Mouse (Mus musculus) megakaryocyte, embryonic 14.5 days (primary cell): ENCODE results near the gene Gstm2. TPM values are rescaled to one million over a fixed set of nuclear protein-coding genes. Genes with fewer than 3 reads are reported as not detected.
"Not testable (repeated sequence)": the region's sequence is repeated elsewhere in the genome, so short reads cannot be mapped to it uniquely, and the experiment has no call there.

Source experiments
- H3K27me3 ChIP-seq: replicated peaks from 2 replicates; pipeline ENCODE3; 2012; ENCODE audit warnings: inconsistent platforms
- H3K36me3 ChIP-seq: replicated peaks from 2 replicates; pipeline ENCODE3; 2012; ENCODE audit warnings: low read length, inconsistent platforms, mixed read lengths
- H3K4me1 ChIP-seq: 2 replicates; pipeline ENCODE4 v1.6.1; 2012; ENCODE audit warnings: inconsistent platforms
- H3K4me3 ChIP-seq: replicated peaks from 2 replicates; pipeline ENCODE3; 2012; ENCODE audit warnings: moderate library complexity, mild to moderate bottlenecking, inconsistent platforms
- H3K9me3 ChIP-seq: 2 replicates; pipeline ENCODE4 v1.6.1; 2012; ENCODE audit warnings: inconsistent platforms
- FLI1 ChIP-seq: IDR thresholded peaks from 2 replicates; pipeline ENCODE4 v1.6.1; 2012; ENCODE audit warnings: low read length, inconsistent platforms, mixed read lengths
- GATA1 ChIP-seq: IDR thresholded peaks from 3 replicates; pipeline ENCODE4 v1.6.1; 2012; ENCODE audit warnings: mixed read lengths, low read length, inconsistent platforms, borderline replicate concordance
- polyA plus RNA-seq: library from polyadenylated mRNA; stranded (reverse); fragments of >175 nt; gene quantifications from 2 replicates; pipeline ENCODE4 v1.2.3, GENCODE M21; 2012; ENCODE audit warnings: low replicate concordance; ENCODE audit not compliant: insufficient read depth

The Gstm2 gene
- polyA plus RNA-seq, 1 experiment: 0.83 TPM

DNA sequence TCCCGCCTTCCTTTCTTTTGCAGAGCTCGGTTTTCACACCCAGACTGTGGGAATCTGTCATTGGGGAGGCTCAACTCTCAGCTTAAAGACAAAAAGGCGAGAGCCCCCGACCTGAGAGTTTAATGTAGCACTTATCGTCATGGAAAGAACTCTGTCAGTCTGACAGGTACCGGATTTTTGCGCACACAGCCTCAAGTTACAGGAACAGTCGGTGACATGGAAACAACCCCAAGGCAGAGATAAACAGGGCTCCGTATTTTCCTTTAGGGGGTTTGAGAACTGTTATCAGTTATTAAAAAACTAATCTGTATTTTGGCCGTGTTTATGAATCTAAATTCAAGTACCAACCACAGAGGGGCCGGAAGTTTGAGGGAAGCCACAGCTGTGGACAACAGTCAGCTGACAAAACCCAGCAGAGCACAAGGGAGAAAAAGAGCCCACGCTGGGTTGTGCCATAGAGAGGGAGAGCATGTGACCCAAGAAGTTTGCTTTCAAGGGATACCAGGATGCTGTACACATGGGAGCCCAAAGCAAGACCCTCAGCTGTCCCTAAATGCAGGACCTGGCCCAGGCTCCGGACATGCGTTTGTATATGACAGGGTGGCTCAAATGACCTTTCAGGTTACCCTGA, 32.1 kb upstream of the Gstm2 start:
- peaks cover 71% of the 10 kb centered on the region for H3K27me3 ChIP-seq
- H3K36me3 ChIP-seq: no peaks in the 10 kb centered on the region
- no peaks in the 10 kb centered on the region for H3K9me3 ChIP-seq
- peaks cover 21% of the 10 kb centered on the region for H3K4me1 ChIP-seq
- peak overlapping the region; percentile 89 for H3K4me3 ChIP-seq
- TF ChIP-seq GATA1: no peak
- TF ChIP-seq FLI1: no peak

DNA sequence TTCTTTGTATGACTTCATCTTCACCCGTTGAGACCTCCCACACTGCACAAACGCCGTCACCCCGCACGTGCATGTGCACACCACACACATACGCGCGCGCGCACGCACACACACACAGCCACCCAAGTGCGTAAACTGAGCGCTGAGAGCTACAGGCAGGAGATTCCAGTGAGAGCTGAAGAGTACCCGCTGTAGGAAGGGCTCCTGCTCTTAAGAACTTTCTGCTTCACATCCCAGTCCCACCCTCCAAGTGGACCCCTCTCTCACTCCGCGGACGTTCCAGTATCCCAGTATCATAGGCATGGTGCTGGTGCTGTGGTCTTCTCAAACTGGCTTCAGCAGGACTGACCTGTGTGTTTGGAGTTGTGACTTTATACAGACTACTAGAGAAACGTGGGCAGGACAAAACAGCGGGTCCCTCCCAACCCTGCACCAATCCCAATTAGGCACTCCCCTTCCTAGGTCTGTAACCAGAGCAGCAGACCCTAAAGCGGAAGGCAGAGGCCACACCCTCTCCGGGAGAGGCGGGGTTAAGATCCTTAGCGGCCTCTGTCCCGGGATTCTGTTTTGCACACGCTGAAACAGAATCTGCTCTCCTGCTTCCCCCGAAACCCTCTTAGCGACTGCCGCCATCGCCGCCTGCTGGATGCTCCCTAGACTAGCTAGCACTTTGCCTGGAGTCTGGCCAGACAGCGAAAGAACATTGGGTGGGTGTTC, 31.4 kb upstream of the Gstm2 start, which contains the start of gene Gstm1:
TSS of gene Gstm1 (minus strand) at position 501 of the 717 bp plus-strand sequence.
- H3K4me1 ChIP-seq: peaks cover 21% of the 10 kb centered on the region
- H3K27me3 ChIP-seq: peaks cover 71% of the 10 kb centered on the region
- TF ChIP-seq GATA1: no peak
- TF ChIP-seq FLI1: no peak
- H3K36me3 ChIP-seq: no peaks in the 10 kb centered on the region
- no peaks in the 10 kb centered on the region for H3K9me3 ChIP-seq
- H3K4me3 ChIP-seq: peak within 1 kb of the TSS; percentile 89

DNA sequence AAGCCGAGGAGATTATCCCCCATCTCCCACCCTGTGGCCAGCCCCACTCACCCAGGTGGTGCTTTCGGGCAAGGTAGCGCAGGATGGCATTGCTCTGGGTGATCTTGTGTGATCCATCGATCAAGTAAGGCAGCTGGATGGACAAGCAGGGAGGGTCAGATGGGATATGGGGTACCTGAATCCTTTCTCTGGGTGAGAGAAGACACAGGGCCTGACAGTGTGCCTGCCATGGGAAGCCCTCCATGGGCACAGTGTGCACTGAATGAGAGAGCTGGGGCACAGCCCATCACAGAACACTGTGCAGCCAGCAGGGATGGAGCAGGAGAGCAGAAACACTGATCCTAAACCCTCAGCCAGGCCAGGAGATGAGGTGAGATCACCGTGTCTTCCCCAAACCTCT, 30.2 kb upstream of the Gstm2 start:
- H3K27me3 ChIP-seq: peaks cover 66% of the 10 kb centered on the region
- H3K4me3 ChIP-seq, H3K36me3 ChIP-seq, H3K9me3 ChIP-seq: not testable (repeated sequence)
- H3K4me1 ChIP-seq: peaks cover 21% of the 10 kb centered on the region

DNA sequence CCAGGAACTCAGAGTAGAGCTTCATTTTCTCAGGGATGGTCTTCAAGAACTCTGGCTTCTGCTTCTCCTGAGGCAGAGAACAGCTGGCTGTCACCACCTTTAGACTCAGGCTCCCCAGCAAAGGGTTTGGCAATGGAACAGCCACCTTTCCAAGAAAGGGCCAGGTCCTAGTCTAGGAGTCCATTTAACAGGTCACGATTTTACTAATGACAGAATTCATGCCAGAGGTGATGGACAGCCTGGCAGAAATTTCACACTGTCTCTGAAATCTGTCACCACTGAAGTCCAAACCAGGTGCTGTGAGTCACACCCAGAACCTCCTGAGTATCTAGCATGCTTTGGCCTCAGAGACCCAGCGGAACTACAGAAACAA, 28.7 kb upstream of the Gstm2 start:
- no peak for TF ChIP-seq FLI1
- no peak for TF ChIP-seq GATA1
- no peaks in the 10 kb centered on the region for H3K36me3 ChIP-seq
- no peak overlapping the region for H3K4me3 ChIP-seq
- peaks cover 68% of the 10 kb centered on the region for H3K27me3 ChIP-seq
- H3K4me1 ChIP-seq: peaks cover 21% of the 10 kb centered on the region
- H3K9me3 ChIP-seq: no peaks in the 10 kb centered on the region

DNA sequence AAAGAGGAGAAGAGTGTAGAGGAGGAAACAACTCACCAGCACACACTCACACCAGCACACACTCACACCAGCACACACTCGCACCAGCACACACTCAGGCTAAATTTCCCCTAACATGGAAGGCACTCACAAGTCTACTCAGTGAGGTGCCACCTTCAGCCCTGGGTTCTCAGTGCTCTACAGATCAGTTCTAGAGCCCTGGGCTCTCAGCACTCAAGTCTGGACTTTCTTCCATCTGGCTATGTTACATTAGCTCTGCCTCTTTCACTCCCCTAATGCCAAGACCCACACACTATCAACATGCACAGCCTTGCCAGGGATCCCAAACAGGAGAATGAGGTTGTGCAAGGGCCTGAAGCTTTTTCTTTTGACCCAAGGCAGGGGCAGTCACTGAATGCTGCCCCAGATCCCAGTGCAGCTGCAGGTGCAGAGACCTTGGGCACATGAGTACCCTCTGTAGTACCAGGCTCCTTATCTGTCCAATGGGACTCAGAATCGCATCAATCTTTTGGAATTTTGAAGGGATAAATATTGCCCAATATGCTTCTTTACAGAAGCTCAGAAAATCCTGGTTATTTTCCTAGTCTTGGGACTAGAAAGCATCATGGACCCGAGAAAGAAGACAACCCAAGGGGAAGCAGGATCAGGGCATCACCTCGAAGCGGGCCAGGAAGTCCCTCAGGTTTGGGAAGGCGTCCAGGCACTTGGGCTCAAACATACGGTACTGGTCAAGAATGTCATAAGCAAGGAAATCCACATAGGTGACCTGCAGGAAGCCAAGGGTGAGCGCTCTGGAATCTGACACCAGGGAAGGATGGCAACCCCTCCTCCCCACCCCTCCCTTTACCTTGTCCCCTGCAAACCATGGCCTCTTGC, 28.1 kb upstream of the Gstm2 start:
- Histone ChIP-seq H3K9me3 (no peaks in the 10 kb centered on the region), H3K27me3 (peaks cover 69% of the 10 kb centered on the region), H3K4me3 (no peak overlapping the region), H3K4me1 (peaks cover 21% of the 10 kb centered on the region), H3K36me3 (no peaks in the 10 kb centered on the region)
- no peak for TF ChIP-seq FLI1
- no peak for TF ChIP-seq GATA1

DNA sequence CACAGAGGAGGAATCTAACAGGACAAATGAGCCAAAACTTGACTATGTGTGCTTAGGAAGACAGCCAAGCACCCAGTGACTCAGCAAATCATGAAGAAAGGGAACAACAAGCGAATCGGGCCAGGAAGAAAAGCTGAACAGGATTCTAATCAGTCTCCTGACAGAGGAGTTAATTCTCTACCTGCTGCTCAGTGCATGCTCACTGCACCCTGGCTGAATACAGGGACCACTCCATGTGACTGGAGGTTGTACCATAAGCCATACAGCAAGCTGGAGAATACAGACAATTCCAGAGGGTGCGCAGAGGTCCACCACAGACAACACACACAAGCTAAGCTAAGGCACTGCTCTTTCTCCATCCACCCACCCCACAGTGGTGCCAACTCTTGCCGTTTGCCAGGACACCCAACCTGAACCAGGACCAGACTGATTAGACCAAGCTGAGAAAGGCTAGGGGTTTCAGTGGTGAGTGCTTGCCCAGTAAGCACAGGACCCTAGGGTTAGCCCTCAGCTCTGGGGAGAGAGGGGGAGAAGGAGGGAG, 27.1 kb upstream of the Gstm2 start:
- Histone ChIP-seq H3K27me3 (peaks cover 62% of the 10 kb centered on the region), H3K4me1 (peaks cover 14% of the 10 kb centered on the region), H3K4me3 (no peak overlapping the region), H3K9me3 (no peaks in the 10 kb centered on the region), H3K36me3 (no peaks in the 10 kb centered on the region)
- TF ChIP-seq GATA1: no peak
- no peak for TF ChIP-seq FLI1

DNA sequence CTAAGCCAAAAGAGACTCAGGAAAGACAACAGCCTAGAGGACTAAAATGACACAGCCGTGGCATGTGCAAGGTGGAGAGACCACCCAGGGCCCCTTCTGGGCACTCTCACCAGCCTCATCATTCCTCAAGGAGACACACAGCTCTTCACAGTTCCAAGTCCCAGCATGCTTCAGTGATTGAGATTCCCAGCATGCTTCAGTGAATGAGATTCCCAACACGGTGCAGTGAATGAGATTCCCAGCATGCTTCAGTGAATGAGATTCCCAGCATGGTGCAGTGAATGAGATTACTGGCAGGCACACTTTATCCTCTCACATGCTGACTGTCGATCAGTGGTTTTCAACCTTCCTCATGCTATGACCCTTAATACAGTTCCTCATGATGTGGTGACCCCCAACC, 25.3 kb upstream of the Gstm2 start:
- H3K9me3 ChIP-seq: no peaks in the 10 kb centered on the region
- no peaks in the 10 kb centered on the region for H3K4me1 ChIP-seq
- no peak overlapping the region for H3K4me3 ChIP-seq
- H3K36me3 ChIP-seq: no peaks in the 10 kb centered on the region
- TF ChIP-seq GATA1 (no peak), FLI1 (no peak)
- H3K27me3 ChIP-seq: peaks cover 51% of the 10 kb centered on the region

DNA sequence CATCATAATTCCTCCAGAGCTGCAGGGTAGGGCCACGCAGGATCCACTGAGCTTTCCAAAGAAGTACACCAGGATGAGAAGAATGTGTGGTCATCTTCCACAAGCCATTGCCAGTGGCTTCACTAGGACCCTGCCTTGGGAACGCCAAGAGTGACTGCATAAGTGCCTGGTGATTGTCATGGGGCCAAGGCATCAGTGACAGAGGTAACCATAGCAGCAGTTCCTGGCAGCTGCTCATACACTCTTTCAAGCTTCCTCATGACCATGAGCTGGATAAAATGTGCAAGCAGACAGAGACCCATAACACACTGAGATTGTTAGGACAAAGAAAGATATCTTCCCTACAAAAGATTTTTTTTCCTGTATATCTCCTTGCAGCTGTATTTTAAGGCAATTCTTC, 24.0 kb upstream of the Gstm2 start:
- no peaks in the 10 kb centered on the region for H3K36me3 ChIP-seq
- H3K4me1 ChIP-seq: no peaks in the 10 kb centered on the region
- H3K27me3 ChIP-seq: peaks cover 39% of the 10 kb centered on the region
- H3K4me3 ChIP-seq: no peak overlapping the region
- TF ChIP-seq GATA1: no peak
- TF ChIP-seq FLI1: no peak
- H3K9me3 ChIP-seq: no peaks in the 10 kb centered on the region

DNA sequence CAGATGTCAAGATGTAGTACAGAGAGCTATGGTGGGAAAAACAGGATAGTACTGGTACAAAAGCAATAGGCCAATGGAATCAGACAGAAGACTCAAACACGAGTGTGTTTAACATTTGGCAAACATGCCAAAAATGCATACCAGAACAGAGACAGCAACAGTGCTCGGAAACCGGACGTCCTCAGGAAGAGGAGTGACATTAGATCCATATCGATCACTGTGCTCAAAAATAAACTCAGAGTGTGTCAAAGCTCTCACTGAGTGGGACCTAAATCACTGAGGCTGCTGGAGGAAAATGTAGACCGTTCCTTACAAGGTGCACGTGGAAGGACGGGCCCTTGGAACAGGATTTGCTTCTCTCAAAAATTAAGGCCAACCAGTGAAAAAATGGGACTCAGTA, 15.8 kb upstream of the Gstm2 start:
- TF ChIP-seq FLI1 (no peak), GATA1 (no peak)

More for the DNA sequence above, 15.8 kb upstream of the Gstm2 start:
- H3K27me3 ChIP-seq: peaks cover 21% of the 10 kb centered on the region
- H3K36me3 ChIP-seq: no peaks in the 10 kb centered on the region
- H3K4me3 ChIP-seq: no peak overlapping the region
- H3K9me3 ChIP-seq: no peaks in the 10 kb centered on the region
- H3K4me1 ChIP-seq: no peaks in the 10 kb centered on the region
